Mouse (Mus musculus): ENCODE measurements at regions not wholly inside any gene's neighbourhood (a gene's known extent, or its start where the extent isn't known, plus 50 kb on each side); places are given as distances from the start of the nearest gene placed in this dataset.

GRCm38 (mm10) chr5:7448001-7448400 is 103.4 kb upstream of the Zfp804b start:
- TF ChIP-seq ZC3H11A (IDR thresholded peaks at IDR 0.05; ENCODE audit: low read depth, low read length), result no peak
- TF ChIP-seq CTCF (conservative IDR thresholded peaks at IDR 0.05 in 1 of 2, IDR thresholded peaks at IDR 0.05 in 1 of 2; ENCODE audit: low read depth in 2 of 2, low read length in 2 of 2), result no peak
- TF ChIP-seq POLR2A (IDR thresholded peaks at IDR 0.05; ENCODE audit: low read depth, low read length), result no peak
- TF ChIP-seq CHD2 (IDR thresholded peaks at IDR 0.05; ENCODE audit: low read length), result no peak
- TF ChIP-seq EP300 (IDR thresholded peaks at IDR 0.05; ENCODE audit: low read length), result no peak
- TF ChIP-seq ZNF384 (IDR thresholded peaks at IDR 0.05; ENCODE audit: low read depth, low read length), result no peak
- TF ChIP-seq NRF1 (IDR thresholded peaks at IDR 0.05; ENCODE audit: low read depth, low read length), result no peak
- no peak for TF ChIP-seq PAX5 (IDR thresholded peaks at IDR 0.05; ENCODE audit: low read length)
- TF ChIP-seq ZKSCAN1 (IDR thresholded peaks at IDR 0.05; ENCODE audit: borderline replicate concordance, low read depth, low read length), result no peak
- no peak for TF ChIP-seq IRF4 (IDR thresholded peaks at IDR 0.05; ENCODE audit: low read depth, low read length)
